Mouse (Mus musculus) megakaryocyte, adult 5-6 weeks (primary cell): ENCODE measurements around the gene Wdr26. TPM values are rescaled to one million over a fixed set of nuclear protein-coding genes. Genes with fewer than 3 reads are reported as not detected.

ENCODE experiments used
- ATAC-seq: 2 replicates; pipeline ENCODE4 v1.8.0; 2016; ENCODE audit warnings: mild to moderate bottlenecking, inconsistent platforms; ENCODE audit not compliant: poor library complexity, severe bottlenecking
- total RNA-seq, 2 experiments: library from RNA; stranded (forward) in 1 of 2; stranded (reverse) in 1 of 2; fragments of 153-499, 151-499 nt in 1 of 2; fragments of 221-1000, 200-1000 nt in 1 of 2; gene quantifications; 2 replicates each; pipeline versions ENCODE4 v1.2.3 to v1.2.4; 2015 to 2017

Wdr26 gene
- total RNA-seq, 2 experiments from 2014 or later = 235 to 258 TPM

GRCm38 (mm10) chr1:181241185-181241584, 29.4 kb upstream of the Wdr26 start:
- ATAC-seq = no peak

GRCm38 (mm10) chr1:181237332-181237731, 25.5 kb upstream of the Wdr26 start:
- peak; percentile 45 for ATAC-seq

- ATAC-seq = peak; percentile 31
These were observed 22.7 kb upstream of the Wdr26 start for GRCm38 (mm10) chr1:181234326-181235035.

GRCm38 (mm10) chr1:181233734-181234133, 21.9 kb upstream of the Wdr26 start:
- ATAC-seq = no peak

GRCm38 (mm10) chr1:181232307-181233027, 20.7 kb upstream of the Wdr26 start:
- ATAC-seq = peak; percentile 74

- no peak for ATAC-seq
These were observed 20.0 kb upstream of the Wdr26 start for GRCm38 (mm10) chr1:181231821-181232220.

- no peak for ATAC-seq
These were observed 19.5 kb upstream of the Wdr26 start for GRCm38 (mm10) chr1:181231262-181231661.

- ATAC-seq = peak; percentile 49
These were observed 18.9 kb upstream of the Wdr26 start for GRCm38 (mm10) chr1:181230731-181231148.

GRCm38 (mm10) chr1:181229046-181229445, 17.2 kb upstream of the Wdr26 start:
- ATAC-seq = no peak

- no peak for ATAC-seq
These were observed 16.8 kb upstream of the Wdr26 start for GRCm38 (mm10) chr1:181228591-181228990.

- ATAC-seq = no peak
These were observed 16.0 kb upstream of the Wdr26 start for GRCm38 (mm10) chr1:181227804-181228203.

GRCm38 (mm10) chr1:181226850-181227249, 15.0 kb upstream of the Wdr26 start:
- ATAC-seq = peak; percentile 41

GRCm38 (mm10) chr1:181225281-181225680, 13.5 kb upstream of the Wdr26 start:
- ATAC-seq = no peak

GRCm38 (mm10) chr1:181222041-181222440, 10.2 kb upstream of the Wdr26 start:
- ATAC-seq = no peak

GRCm38 (mm10) chr1:181216315-181216714, 4.5 kb upstream of the Wdr26 start:
- ATAC-seq = no peak

GRCm38 (mm10) chr1:181214296-181215035, 2.7 kb upstream of the Wdr26 start:
- ATAC-seq = no peak

GRCm38 (mm10) chr1:181211403-181211919, 340 bp downstream of the Wdr26 start:
- peak; percentile 10; the same call in 1 of the 2 replicates for ATAC-seq

- peak; percentile 44 for ATAC-seq
These were observed 999 bp downstream of the Wdr26 start for GRCm38 (mm10) chr1:181210601-181211402.

GRCm38 (mm10) chr1:181210147-181210546, 1.7 kb downstream of the Wdr26 start:
- no peak for ATAC-seq

GRCm38 (mm10) chr1:181199446-181199845, 12.4 kb downstream of the Wdr26 start:
- no peak for ATAC-seq
